Mouse (Mus musculus): ENCODE results near the gene Cops3. TPM values are rescaled to one million over a fixed set of nuclear protein-coding genes. Genes with fewer than 3 reads are reported as not detected.
A peak's percentile ranks its signal among the peaks of the same experiment; 100 is the strongest.
"Not testable (repeated sequence)": the region's sequence is repeated elsewhere in the genome, so short reads cannot be mapped to it uniquely, and the experiment has no call there.

The Cops3 gene
- total RNA-seq (2015) (222 and 236 TPM in 2 replicates), total RNA-seq (2017) (201 and 214 TPM in 2 replicates)

DNA sequence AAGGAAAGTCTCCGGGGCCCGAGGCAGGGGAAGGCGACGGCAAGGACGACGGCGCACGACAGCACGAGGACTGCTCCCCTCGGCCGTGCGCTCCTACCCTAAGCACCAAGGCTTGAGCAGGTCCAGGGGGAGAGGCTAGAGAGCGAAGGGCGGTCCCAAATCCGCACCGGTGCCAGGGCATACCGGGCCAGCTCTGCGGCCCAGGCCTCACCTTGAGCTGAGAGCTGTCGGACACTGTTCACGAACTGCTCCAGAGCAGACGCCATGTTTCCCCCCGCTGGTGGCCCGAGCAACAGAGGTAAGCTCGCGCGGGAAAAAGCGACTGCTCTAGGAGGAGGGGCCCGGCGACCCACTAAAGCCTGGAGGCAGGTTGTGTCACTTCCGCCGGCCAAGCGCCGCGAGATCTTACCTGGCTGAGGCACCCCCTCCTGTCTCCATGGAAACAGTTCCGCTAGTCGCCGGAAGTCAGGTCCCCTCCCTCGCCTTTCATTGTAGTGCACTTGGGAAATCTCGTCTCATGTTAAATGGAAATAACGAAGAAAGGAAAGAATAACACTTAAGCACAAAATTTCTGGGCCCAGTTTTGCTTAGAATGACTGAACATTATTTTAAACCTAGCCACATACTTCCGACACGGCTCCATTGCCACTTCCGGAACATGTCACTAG is at the start of gene Cops3:
TSS of gene Cops3 (minus strand) at position 380 of the 668 bp plus-strand sequence.
- ATAC-seq (replicated peaks; ENCODE audit: poor library complexity), result peak; percentile 91

DNA sequence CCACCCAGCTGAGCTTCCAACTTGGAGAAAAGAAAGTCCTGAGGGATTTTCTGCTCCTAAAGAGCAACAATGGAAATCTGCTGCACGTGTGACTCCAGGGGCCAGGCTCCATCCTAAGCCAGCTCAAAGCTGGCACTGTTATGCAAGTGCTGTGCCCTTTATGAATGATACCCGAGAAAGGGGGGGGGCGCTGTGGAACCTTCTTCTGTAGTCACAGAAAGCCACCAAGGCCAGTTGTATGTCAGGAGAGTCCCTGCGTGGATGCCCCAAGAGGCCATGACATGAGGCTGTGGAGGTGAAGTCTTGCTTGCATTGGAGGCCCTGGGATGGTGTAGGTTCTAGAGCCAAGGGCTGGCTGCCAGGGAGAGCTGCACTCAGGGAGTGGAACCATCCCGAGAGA is 48.5 kb upstream of the Cops3 start:
- ATAC-seq (replicated peaks; ENCODE audit: poor library complexity), result no peak

DNA sequence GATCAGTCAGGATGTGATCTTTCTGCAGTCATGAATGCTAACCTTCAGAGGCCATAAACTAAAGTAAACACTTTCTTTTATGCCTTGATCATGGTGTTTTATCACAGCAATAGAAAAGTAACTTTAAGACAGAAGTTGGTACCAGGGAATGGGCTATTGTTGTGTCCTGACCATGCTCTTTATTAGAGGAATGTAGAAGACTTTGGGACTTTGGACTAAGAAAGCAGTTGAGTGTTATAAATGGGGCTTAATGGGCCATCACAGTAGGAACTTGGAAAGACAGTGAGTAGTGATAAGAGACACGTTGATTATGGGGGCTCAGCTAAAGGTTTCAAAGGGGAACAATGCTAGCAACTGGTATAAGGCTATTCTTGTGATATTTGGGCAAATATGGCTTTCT is 47.3 kb upstream of the Cops3 start:
- ATAC-seq (replicated peaks; ENCODE audit: poor library complexity), result no peak

DNA sequence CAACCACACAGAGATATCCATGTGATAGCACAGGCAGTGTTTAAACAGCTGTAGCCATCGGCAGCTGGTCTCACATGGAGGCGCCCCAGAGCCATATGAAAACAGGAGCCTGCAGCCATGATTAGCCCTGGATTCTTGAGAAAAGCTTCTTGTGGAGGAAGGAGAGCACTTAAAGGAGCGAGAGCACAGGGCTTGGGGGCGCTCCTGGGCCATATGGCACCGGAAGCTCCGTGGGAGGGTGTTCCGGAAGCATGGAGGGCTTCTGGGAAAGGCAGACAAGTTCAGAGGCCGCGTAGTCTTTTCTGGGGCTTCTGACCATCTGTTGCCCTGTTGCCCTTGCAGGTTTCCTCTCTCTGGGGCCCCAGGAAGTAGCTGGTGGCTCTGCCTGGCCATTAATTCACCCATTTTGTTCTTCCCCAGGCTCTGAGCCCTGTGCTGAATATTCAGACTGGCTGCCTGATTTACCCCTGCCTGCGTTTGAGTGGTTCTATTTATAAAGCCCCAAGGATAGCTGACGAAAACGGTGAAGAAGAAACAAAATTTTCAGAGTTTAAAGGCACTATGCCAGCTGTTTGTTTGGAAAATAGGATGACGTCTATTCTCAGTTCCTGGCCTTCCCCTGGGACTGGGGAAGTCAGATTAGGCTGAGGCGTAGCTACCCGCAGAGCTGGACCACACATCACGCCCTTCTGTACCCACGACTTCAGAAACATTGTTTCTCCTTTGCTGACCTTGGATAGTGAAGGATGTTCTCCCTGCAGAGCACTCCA is 45.8 kb upstream of the Cops3 start:
- ATAC-seq (replicated peaks; ENCODE audit: poor library complexity), result peak; percentile 78

DNA sequence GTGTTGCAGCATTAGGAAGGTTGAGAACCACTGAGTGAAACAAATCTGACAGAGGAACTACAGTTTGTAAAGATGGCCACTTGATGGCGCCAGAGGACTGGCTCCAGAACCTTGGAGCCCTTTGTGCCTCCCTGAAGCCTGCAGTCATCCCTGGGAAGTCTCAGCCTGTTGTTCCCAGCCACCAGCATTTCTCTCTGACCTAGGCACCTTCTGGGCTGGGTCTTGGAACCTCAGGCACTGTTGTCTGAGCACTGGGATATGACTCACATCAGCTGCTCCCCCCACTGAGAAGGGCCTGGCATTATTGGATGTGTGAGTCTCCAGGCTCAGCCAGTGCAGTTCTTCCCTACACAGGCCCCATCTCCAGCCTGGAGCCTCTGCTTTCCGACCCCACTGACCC is 40.4 kb upstream of the Cops3 start:
- peak; percentile 87 for ATAC-seq (replicated peaks; ENCODE audit: poor library complexity)

DNA sequence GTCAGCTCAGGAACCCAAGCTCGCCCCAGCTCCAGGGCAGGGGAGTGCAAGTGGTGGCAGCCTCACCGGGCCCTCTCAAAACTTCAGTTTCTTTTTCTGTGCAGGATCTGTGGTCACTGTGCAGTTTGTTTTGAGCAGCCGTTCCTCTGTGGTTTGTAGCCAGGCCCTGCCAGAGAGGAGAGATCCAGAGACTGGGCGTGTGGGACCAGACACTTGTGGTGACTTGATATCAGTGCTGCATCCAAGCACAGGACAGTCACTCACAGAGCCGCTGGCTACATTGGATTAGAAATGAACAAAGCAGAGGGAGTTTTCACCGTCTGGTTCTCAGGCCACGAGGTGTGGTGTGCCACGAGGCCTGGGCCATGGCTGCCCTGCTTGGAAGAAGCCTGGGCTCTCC is 32.5 kb upstream of the Cops3 start:
- ATAC-seq (replicated peaks; ENCODE audit: poor library complexity), result peak; percentile 87

DNA sequence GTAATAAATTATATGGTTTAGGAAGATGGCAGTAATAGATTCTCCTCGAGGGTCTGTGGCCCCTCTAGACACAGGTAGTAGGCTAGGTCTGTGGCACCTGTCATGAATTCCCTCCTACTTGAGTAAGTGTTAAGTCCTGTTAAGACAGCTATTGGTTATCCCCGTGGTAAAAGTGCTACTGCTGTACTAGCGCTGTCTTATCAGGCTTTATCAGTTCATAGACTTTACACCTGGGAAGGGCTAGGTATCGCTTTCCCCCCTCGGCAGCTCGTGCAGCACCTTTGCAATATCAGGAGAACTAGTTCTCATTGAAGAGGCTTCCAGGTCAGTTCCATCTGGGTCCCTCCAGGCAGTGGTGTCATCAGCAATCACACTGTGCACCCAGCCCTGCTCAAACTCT is 24.7 kb upstream of the Cops3 start:
- no peak for ATAC-seq (replicated peaks; ENCODE audit: poor library complexity)

DNA sequence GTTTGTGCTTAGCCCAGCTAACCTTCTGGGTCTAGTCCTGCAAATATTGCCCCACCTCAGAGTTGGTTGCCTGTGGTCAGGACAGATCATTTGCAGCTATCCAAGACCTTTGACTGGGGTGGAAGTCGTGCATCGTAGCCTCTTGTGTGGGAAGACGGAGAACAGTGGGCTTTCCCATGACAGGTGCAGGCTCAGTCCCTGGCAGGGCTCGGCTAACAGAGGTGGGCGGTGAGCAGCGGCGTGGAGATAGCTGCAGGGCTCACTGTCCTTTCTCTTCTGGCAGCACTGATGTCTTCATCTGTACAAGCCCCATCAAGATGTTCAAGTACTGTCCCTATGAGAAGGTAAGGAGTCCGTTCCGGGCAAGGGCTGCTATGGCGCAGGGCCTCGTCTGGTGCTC is 20.8 kb upstream of the Cops3 start:
- no peak for ATAC-seq (replicated peaks; ENCODE audit: poor library complexity)

DNA sequence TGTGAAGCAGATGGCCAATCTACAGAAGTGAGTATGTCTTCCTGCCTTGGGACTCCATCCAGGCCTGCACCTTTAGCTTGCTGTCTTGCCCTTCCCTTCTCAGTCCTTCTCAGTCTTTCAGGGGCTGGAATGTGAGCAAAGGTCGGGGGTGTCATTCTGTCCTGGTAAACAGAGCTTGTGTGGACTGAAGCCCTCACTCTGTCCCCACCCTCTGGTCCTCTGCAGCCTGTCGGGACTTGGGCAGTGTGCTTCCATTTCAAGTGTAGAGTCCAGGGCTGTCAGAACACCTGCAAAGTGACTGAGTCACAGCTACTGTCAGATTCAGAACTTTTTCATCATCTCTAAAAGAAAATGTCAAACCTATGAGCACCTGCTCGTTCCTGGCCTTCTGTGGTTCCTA is 13.2 kb upstream of the Cops3 start:
- ATAC-seq (replicated peaks; ENCODE audit: poor library complexity), result no peak

DNA sequence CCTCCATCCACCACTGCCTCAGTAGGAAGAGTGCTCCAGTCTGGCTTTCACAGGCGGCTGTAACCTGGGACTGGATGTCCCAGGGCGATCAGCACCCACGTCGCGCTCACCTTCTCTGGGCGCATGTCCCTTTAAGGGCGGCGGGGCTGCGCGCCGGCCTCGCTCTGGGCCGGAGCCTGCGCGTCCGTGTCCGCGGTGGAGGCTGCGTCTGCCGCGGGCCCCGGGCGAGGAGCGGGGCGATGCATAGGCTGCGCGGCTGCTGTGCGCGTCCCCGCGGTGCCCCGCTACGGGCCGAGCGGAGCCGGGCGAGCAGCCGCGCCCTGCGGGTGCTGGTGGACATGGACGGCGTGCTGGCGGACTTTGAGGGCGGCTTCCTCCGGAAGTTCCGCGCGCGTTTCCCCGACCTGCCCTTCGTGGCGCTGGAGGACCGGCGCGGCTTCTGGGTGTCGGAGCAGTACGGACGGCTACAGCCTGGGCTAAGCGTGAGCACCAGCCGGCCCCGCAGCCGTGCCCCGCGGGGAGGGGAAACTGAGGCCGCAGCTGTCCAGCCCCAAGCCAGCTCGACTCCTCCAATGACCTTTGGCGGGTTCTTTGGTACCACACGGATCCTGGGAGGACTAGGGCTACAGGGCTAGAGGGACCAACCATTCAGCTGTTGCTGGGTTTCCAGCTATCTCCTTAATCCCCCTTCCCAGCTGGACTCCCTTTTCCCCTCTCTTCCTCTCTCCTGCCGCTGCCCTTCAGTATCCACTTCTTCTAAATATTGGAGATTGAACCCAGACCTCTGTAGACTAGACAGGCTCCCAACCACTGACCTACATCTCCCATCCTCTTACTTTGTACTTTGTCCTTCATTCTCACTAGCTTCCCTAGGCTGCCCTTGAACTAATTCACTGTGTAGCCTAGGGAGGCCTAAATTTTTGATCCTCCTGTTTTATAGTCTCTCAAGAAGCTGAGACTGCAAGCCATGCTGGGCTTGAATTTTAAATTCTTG is 8.6 kb upstream of the Cops3 start:
- ATAC-seq (replicated peaks; ENCODE audit: poor library complexity), result peak; percentile 69

DNA sequence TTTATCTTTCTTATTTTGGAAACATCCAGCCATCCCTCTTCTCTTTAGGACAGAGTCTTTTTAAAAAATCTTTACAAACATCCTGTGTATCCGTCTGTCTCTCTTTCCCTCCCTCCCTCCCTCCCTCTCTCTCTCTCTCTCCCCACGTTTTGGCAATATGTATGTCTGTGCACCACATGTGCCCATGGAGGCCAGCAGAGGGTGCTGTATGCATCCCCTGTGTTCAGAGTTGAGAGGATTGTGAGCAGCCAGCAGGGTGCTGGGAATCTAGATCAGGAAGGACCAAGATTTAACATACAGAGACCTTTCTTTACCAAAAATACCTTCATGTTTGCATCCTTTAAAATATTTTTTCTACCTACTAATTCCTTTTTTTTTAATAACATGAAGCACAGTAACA is 7.5 kb upstream of the Cops3 start:
- ATAC-seq (replicated peaks; ENCODE audit: poor library complexity), result peak; percentile 94

DNA sequence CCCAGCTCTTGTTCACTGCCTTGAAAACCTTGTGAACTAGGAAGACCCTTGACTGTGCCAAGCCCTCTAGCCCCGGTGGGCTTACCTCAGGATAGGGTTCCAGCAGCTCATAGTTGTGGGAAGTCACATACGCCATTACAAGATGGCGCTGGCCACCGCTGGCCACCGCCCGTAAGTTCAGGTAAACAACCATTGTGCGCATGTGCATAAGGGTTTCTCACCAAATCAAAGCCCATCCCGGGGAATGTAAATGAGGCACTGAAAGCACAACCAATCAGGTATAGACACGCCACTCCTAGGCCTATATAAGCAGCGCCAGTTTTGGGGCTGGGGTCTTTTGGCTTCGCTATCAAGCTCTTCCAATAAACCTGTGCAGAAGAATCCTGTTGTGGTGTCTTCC is 6.7 kb upstream of the Cops3 start:
- ATAC-seq (replicated peaks; ENCODE audit: poor library complexity), result no peak

DNA sequence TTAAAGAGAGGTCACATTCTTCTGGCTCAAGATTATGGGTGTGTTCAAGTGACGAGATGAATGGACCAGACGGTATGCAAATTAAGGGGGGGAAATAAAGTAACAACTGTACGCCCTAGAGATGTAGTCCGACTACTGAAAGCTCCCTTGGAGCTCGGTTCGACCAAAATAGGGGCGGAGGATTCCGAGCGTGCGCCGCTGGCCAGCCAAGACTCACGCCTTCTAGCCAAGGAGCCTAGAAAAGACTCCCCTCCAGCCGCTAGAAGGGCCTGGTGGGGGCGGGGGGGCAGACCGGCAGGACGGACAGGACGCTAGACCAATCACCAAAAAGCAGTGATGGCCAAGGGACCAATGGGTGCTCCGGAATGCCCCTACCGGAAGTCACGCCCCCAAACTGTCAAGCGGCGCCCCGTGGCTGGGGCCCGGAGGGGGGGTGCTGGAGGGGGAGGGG is 605 bp downstream of the Cops3 start, which contains the start of gene Nt5m:
TSS of gene Nt5m (plus strand) at position 440 of the 451 bp plus-strand sequence.
- ATAC-seq (replicated peaks; ENCODE audit: poor library complexity), result peak; percentile 94

DNA sequence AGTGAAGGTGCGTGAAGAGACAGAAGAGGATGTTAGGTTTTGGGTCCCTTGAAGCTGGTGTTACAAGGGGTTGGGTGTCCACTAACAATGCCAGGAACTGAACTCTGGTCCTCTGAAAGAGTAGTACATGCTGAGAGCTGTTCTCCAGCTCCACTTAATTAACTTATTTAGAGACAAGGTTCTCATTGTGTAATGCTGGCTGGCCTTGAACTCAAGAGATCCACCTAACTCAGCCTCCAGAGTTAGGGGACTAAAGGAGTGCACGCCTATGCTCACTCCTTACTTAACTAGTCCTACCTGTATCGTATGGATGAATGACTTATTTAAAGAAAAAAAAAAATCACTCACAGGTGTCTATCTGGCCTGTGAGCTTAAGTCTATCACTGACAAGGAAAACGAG is 1.2 kb downstream of the Cops3 start:
- ATAC-seq (replicated peaks; ENCODE audit: poor library complexity), result no peak

DNA sequence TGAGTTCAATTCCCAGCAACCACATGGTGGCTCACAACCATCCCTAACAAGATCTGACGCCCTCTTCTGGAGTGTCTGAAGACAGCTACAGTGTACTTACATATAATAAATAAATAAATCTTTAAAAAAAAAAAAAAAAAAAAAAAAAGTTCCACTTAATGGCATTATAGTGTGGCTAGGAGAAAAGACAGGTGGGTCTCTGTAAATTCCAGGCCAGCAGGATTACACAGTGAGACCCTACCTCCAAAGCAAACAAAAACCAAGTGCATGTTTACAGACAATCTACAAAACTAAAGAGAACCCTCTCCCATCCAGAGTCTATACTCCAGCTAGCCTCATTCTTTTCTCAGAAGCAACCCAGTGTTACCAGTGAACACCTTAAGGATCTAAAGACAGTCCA is 1.8 kb downstream of the Cops3 start:
- not testable (repeated sequence) for ATAC-seq (replicated peaks; ENCODE audit: poor library complexity)

DNA sequence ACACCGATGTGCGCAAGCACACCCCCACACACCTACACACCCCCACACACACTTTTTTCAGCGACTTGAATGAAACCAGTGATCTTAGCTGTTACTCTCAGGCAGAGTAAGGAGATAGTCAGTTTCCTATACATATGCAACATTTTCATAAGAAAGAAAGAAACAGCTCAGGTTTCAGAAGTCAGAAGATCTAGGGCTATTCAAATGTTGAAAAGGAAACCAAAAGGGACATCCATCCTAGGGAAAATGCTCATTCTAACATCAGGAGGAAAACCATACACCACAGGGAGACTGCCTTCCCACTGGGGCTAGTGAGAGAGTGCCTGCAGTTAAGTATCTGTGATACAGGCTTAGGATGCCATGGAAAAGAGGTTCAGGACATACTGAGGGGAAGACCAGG is 18.0 kb downstream of the Cops3 start:
- ATAC-seq (replicated peaks; ENCODE audit: poor library complexity), result no peak

DNA sequence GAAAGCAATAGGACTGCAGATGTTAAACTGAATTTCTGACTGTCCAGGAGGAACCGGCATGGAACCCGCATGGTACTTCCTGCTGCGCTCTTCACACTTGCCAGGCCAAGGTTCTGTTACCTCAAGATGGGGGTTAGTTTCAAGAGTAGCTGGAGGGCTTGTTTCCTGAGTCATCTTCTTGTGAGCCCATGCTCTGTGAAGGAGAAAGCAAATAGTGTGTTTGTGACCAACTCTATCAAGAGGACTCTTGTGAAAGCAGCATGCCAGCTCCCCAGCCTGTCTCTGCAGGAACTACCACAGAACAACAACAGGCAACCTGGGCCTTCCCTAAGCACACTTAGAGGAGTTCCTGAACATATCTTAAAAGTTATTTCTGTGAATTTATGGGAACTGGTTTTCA is 21.7 kb downstream of the Cops3 start:
- no peak for ATAC-seq (replicated peaks; ENCODE audit: poor library complexity)

DNA sequence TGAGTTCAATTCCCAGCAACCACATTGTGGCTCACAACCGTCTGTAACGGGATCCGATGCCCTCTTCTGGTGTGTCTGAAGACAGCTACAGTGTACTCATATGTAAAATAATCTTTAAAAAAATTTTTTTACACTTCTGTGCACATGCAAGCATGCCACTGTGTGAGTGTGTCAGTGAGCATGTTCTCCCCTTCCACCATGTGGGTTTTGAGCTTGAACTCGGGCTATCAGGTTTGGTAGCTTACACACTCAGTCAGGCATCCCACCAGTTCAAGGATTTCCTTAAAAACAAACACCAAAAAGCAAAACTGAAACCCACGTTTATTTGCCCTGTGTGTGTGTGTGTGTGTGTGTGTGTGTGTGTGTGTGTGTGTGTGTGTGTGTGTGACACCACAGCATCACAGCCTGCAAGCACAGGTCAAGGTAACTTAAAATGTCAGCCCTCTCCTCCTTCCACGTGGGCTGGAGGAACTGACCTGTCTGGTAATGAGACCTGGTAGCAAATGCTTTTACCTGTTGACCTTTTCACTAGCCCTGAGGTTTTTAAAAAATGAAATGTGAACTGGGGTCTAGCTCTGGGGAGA is 24.1 kb downstream of the Cops3 start:
- no peak for ATAC-seq (replicated peaks; ENCODE audit: poor library complexity)

DNA sequence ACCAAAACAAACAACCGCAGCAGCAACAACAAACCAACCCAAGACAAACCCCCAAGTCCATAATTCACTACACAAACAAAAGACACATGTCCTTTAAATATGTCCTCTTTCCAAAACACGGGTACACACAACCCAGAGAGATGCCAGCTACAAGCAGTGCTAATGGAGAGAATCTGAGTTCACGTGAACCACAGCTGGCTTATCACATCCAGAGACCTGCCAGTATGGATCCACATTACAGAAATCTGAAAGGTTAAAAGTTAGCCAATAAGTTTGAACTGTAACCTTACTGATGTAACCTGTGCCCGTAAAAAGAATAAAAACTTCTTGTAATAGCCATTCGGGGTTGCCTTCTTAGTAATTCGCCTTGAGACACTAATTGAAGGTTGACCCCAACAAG is 24.7 kb downstream of the Cops3 start:
- no peak for ATAC-seq (replicated peaks; ENCODE audit: poor library complexity)

DNA sequence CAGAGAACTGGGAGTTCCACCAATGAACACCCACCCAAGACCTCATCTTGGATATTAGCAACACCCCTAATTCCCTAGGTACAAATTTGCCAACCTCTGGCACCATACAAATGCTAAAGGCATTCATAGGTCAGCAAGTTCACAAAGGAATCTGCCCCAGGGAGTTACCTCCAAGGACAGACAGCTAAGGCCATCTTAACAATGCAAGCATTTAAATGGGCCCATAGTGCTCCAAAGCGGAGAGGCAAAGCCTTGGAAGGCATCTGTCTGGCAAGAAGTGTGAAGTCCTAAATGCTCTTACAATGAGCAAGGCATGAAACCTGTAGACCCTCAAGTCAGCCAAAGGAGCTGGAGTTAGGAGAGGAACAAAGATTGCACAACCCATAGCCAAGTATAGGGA is 25.3 kb downstream of the Cops3 start:
- ATAC-seq (replicated peaks; ENCODE audit: poor library complexity), result no peak

DNA sequence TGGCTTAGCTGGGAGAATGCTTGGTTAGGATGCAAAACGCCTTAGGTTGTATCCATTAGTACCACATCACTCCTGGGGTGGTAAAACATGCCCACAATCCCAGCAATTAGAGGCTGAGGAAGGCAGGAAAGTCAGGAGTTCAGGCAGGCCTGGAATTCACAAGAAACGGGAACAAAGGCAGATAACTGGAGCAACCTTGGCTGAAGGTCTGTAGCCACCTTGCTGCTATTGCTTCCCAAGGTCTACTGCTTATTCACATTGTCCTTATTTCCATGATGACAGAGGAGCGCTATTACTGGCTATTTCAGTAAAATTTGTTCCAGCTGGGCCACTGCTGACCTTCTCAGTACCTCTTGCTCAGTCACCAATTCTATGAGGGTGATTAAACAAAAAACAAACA is 26.4 kb downstream of the Cops3 start:
- ATAC-seq (replicated peaks; ENCODE audit: poor library complexity), result no peak

Data from megakaryocyte progenitor cell, adult 5-6 weeks (primary cell).